Mouse (Mus musculus) lung, postnatal 0 days (tissue): ENCODE measurements around the gene Iqub.
A peak's percentile ranks its signal among the peaks of the same experiment; 100 is the strongest.

Source experiments
- CTCF ChIP-seq: IDR thresholded peaks from 2 replicates; pipeline ENCODE4 v1.5.1; 2016; ENCODE audit warnings: antibody characterized with exemption, mild to moderate bottlenecking
- EP300 ChIP-seq: IDR thresholded peaks from 2 replicates; pipeline ENCODE4 v1.6.1; 2016; ENCODE audit warnings: antibody characterized with exemption, mild to moderate bottlenecking, control low read depth

GRCm38 (mm10) chr6:24530166-24530565 lies 15.3 kb upstream of the Iqub start:
- peak; percentile 86 for TF ChIP-seq CTCF
- TF ChIP-seq EP300: 0 out of 2 replicates have a peak, but pooled peaks have one; percentile 6
